Mouse (Mus musculus): Measurements from ENCODE around the gene Sacm1l. TPM values are rescaled to one million over a fixed set of nuclear protein-coding genes. Genes with fewer than 3 reads are reported as not detected.
A peak's percentile ranks its signal among the peaks of the same experiment; 100 is the strongest.

The Sacm1l gene
- total and polyA plus RNA-seq, 2 experiments, result 7.7 to 74.3 TPM

DNA sequence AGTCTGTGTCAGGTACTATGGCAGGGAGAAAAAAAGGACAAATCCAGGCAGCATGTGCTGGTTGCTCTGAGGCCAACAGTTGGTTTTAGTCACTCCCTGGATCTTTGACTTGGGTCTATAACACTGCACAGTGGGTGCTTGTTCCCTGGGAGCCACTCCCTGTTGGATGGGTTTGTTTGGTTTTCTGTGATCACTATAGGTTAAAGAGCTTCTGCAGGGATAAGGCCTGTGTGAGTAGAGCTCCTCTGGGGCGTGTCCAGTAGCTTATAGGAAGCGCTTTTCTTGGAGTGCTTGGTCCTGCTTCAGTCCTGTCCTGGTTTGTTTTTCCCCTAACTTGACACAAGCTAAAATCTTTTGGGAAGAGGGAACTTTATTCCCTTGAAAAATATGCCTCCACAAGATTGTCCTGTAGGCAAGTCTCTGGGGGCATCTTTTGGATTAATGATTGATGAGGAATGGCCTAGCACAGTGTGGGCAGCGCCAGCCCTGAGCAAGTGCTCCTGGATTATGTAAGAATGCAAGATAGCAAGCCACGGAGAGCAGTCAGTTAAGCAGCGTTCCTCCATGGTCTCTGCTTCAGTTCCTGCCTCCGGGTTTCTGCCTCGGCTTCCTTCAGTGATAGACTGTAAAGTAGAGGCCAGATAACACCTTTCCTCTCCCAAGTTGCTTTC lies 59.8 kb downstream of the Sacm1l start:
- Histone ChIP-seq H3K4me1 (ENCODE audit: control insufficient read depth, insufficient read depth, low read length) (peaks cover 3% of the 10 kb centered on the region; the same call in 1 of the 2 replicates), H3K9ac (ENCODE audit: low read depth, low read length) (no peak overlapping the region), H3K4me3 (ENCODE audit: insufficient read depth, low read depth, low read length) (no peak overlapping the region), H3K27ac (replicated peaks; ENCODE audit: insufficient read depth, low read depth, low read length) (no peak overlapping the region), H3K79me2 (ENCODE audit: control insufficient read depth, insufficient read depth, low read length) (no peaks in the 10 kb centered on the region), H3K27me3 (ENCODE audit: control insufficient read depth, insufficient read depth, low read length) (no peaks in the 10 kb centered on the region), H3K36me3 (ENCODE audit: control insufficient read depth, insufficient read depth, low read length) (peaks cover 40% of the 10 kb centered on the region)
- 25% methylated on average over 7 of the region's 7 CpGs for WGBS
- peak; percentile 68 for DNase-seq (ENCODE audit: extremely low read depth, low read depth, low spot score)
- TF ChIP-seq POLR2A (IDR thresholded peaks at IDR 0.05; ENCODE audit: extremely low read depth, insufficient read depth, low read length), result no peak

DNA sequence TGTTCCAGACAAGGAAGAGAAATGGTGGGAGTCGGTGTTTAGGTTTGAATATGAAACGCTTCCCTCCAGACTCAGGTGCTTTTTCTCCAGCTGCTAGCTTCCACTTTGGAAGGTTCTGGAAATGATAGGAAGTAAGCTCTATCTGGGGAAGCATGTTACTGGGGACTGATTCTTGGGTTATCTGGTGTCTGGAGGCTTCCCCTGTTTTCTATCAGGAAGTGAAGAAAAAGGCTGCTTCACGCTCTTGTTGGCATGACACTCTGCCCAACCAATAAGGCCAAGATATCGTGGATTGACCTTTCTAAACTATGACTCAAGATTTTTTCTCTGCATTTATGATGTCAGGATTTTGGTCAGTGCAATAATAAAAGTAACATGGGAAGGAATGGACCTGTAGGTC lies 65.6 kb downstream of the Sacm1l start:
- H3K4me3 ChIP-seq (ENCODE audit: insufficient read depth, low read depth, low read length), result no peak overlapping the region
- no peak overlapping the region for H3K27ac ChIP-seq (replicated peaks; ENCODE audit: insufficient read depth, low read depth, low read length)
- DNase-seq (ENCODE audit: extremely low read depth, low read depth, low spot score), result no peak
- H3K36me3 ChIP-seq (ENCODE audit: control insufficient read depth, insufficient read depth, low read length), result peaks cover 30% of the 10 kb centered on the region
- H3K27me3 ChIP-seq (ENCODE audit: control insufficient read depth, insufficient read depth, low read length), result no peaks in the 10 kb centered on the region
- no peak overlapping the region for H3K9ac ChIP-seq (ENCODE audit: low read depth, low read length)
- 94% methylated on average over 4 of the region's 4 CpGs for WGBS
- H3K79me2 ChIP-seq (ENCODE audit: control insufficient read depth, insufficient read depth, low read length), result no peaks in the 10 kb centered on the region
- TF ChIP-seq CTCF (IDR thresholded peaks at IDR 0.05; ENCODE audit: low read depth, low read length), result no peak
- no peak for TF ChIP-seq POLR2A (IDR thresholded peaks at IDR 0.05; ENCODE audit: extremely low read depth, insufficient read depth, low read length)
- no peaks in the 10 kb centered on the region for H3K4me1 ChIP-seq (ENCODE audit: control insufficient read depth, insufficient read depth, low read length)

DNA sequence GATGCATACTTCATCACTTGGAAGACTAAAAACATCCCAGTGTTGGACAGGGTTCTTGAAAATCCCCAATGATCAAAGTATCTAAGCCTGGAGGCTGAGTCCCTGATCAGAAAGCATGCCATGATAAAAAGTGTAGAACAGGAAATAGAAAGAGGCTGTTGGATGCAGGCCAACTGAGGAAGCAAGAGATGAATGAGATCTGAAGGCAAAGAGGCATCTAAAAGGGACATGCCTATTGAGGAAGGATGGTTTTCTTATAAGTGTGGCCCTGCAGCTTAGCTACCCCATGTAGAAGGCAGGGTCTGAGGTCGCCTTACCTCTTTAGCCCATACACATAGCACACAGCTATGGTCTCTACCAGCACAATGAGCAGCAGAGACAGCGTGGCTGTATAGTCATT lies 67.4 kb downstream of the Sacm1l start:
- H3K27me3 ChIP-seq (ENCODE audit: control insufficient read depth, insufficient read depth, low read length), result no peaks in the 10 kb centered on the region
- H3K36me3 ChIP-seq (ENCODE audit: control insufficient read depth, insufficient read depth, low read length), result peaks cover 19% of the 10 kb centered on the region
- H3K79me2 ChIP-seq (ENCODE audit: control insufficient read depth, insufficient read depth, low read length), result no peaks in the 10 kb centered on the region
- TF ChIP-seq CTCF (IDR thresholded peaks at IDR 0.05; ENCODE audit: low read depth, low read length), result no peak
- TF ChIP-seq POLR2A (IDR thresholded peaks at IDR 0.05; ENCODE audit: extremely low read depth, insufficient read depth, low read length), result no peak
- no peak overlapping the region for H3K27ac ChIP-seq (replicated peaks; ENCODE audit: insufficient read depth, low read depth, low read length)
- H3K4me3 ChIP-seq (ENCODE audit: insufficient read depth, low read depth, low read length), result no peak overlapping the region
- H3K4me1 ChIP-seq (ENCODE audit: control insufficient read depth, insufficient read depth, low read length), result no peaks in the 10 kb centered on the region
- no peak for DNase-seq (ENCODE audit: extremely low read depth, low read depth, low spot score)
- no peak overlapping the region for H3K9ac ChIP-seq (ENCODE audit: low read depth, low read length)
- 96% methylated on average over 2 of the region's 2 CpGs for WGBS

DNA sequence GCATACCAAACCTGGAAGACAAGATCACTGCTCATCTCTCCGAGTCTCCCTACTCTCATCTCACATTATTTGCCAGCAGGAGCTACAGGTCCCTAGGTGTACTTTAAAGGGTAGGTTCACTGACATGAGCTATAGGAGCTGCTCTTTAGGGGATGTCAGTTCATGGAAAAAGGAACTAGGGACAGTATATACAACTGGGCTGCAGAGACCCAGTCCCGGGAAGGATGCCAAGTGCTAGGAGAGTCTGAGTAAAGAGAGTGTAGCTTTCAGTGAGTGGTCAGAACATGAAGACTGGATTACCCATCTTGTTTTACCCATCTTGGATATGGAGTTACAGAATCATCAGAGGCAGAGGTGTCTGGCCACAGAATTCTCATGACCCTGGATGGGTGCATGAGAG lies 67.8 kb downstream of the Sacm1l start:
- Histone ChIP-seq H3K27ac (replicated peaks; ENCODE audit: insufficient read depth, low read depth, low read length) (no peak overlapping the region), H3K9ac (ENCODE audit: low read depth, low read length) (no peak overlapping the region), H3K4me3 (ENCODE audit: insufficient read depth, low read depth, low read length) (no peak overlapping the region), H3K4me1 (ENCODE audit: control insufficient read depth, insufficient read depth, low read length) (no peaks in the 10 kb centered on the region), H3K79me2 (ENCODE audit: control insufficient read depth, insufficient read depth, low read length) (no peaks in the 10 kb centered on the region), H3K27me3 (ENCODE audit: control insufficient read depth, insufficient read depth, low read length) (no peaks in the 10 kb centered on the region), H3K36me3 (ENCODE audit: control insufficient read depth, insufficient read depth, low read length) (peaks cover 17% of the 10 kb centered on the region)
- DNase-seq (ENCODE audit: extremely low read depth, low read depth, low spot score), result no peak
- TF ChIP-seq CTCF (IDR thresholded peaks at IDR 0.05; ENCODE audit: low read depth, low read length) (no peak), POLR2A (IDR thresholded peaks at IDR 0.05; ENCODE audit: extremely low read depth, insufficient read depth, low read length) (no peak)
- 94% methylated on average over 2 of the region's 2 CpGs for WGBS

DNA sequence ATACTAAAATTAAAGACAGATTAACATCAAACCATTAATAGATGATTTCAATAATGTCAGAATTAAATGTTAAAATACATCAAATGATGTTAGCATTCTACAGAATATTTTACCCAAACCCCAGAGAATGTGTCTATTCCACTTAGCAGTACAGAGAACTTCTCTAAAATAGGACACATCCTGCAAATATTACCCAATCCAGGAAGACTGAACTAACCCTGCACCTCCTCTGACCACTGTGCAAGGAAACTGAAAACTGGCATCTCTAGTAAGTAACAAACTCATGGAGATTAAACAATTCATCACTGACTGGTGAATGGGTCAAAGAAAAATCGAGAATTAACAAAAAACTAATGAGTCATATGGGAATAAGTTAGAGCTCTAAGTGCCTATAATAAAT lies 72.0 kb downstream of the Sacm1l start:
- H3K27ac ChIP-seq (replicated peaks; ENCODE audit: insufficient read depth, low read depth, low read length), result no peak overlapping the region
- no peaks in the 10 kb centered on the region for H3K4me1 ChIP-seq (ENCODE audit: control insufficient read depth, insufficient read depth, low read length)
- no peak overlapping the region for H3K4me3 ChIP-seq (ENCODE audit: insufficient read depth, low read depth, low read length)
- DNase-seq (ENCODE audit: extremely low read depth, low read depth, low spot score), result no peak
- no peaks in the 10 kb centered on the region; the same call in 1 of the 2 replicates for H3K36me3 ChIP-seq (ENCODE audit: control insufficient read depth, insufficient read depth, low read length)
- H3K9ac ChIP-seq (ENCODE audit: low read depth, low read length), result no peak overlapping the region
- H3K79me2 ChIP-seq (ENCODE audit: control insufficient read depth, insufficient read depth, low read length), result no peaks in the 10 kb centered on the region
- H3K27me3 ChIP-seq (ENCODE audit: control insufficient read depth, insufficient read depth, low read length), result no peaks in the 10 kb centered on the region
- TF ChIP-seq CTCF (IDR thresholded peaks at IDR 0.05; ENCODE audit: low read depth, low read length) (no peak), POLR2A (IDR thresholded peaks at IDR 0.05; ENCODE audit: extremely low read depth, insufficient read depth, low read length) (no peak)
- WGBS, result 85% methylated on average over 1 of the region's 1 CpGs

DNA sequence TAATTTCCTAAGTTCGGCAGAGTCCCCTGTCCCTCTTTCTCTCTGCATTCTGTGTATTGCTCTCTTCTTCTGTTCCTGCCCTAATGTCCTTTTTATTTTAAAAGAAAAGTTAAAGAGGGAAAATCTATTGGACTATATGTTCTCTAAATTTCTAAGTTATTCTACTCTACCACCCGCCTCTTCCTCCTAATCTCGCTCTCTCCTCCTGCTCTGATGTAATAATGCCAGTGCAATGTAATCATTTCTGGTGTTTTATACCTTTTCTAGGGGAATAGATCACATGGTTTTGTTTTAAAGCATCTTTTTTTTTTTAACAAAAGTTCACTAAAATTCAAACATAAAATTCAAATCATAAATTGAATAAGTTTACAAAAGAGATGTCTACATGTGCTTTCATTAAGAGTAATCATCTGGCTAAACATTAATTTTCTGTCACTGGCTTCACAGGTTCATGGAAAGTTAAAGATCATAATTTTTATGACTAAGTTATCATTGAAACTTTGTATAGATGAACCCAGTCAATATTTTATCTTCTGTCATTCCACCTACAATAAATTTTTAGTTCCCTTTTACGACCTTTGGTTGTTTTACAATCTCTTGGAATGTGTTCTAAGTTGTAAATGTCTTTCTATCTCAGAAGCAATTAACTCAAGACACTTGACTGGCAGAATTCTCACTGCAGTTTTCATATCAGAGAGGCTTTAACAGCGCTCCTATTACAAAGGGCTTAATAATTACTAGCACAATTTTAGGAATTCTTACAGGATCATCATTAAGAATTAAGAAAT lies 90.9 kb downstream of the Sacm1l start:
- H3K4me3 ChIP-seq (ENCODE audit: insufficient read depth, low read depth, low read length), result no peak overlapping the region
- no peak overlapping the region for H3K9ac ChIP-seq (ENCODE audit: low read depth, low read length)
- WGBS, result 94% methylated on average over 5 of the region's 5 CpGs
- no peak for DNase-seq (ENCODE audit: extremely low read depth, low read depth, low spot score)
- no peaks in the 10 kb centered on the region for H3K36me3 ChIP-seq (ENCODE audit: control insufficient read depth, insufficient read depth, low read length)
- H3K4me1 ChIP-seq (ENCODE audit: control insufficient read depth, insufficient read depth, low read length), result no peaks in the 10 kb centered on the region
- H3K27ac ChIP-seq (replicated peaks; ENCODE audit: insufficient read depth, low read depth, low read length), result no peak overlapping the region
- TF ChIP-seq CTCF (IDR thresholded peaks at IDR 0.05; ENCODE audit: low read depth, low read length) (no peak), POLR2A (IDR thresholded peaks at IDR 0.05; ENCODE audit: extremely low read depth, insufficient read depth, low read length) (no peak)
- no peaks in the 10 kb centered on the region for H3K27me3 ChIP-seq (ENCODE audit: control insufficient read depth, insufficient read depth, low read length)
- no peaks in the 10 kb centered on the region for H3K79me2 ChIP-seq (ENCODE audit: control insufficient read depth, insufficient read depth, low read length)

All from liver, adult 2 months (tissue).